Mouse (Mus musculus) kidney, embryonic 16.5 days (tissue): ENCODE data around the gene Kmt5c. TPM values are rescaled to one million over a fixed set of nuclear protein-coding genes. Genes with fewer than 3 reads are reported as not detected.

Experiments
- ATAC-seq: fragments of 200-750 bp; cut with Nextera tagmentation; 2 replicates; pipeline ENCODE4 v1.8.0; 2017; ENCODE audit warnings: moderate TSS enrichment; ENCODE audit not compliant: low FRiP score, low TSS enrichment
- H3K27ac ChIP-seq: fragments of 300-500 bp; sonication (generic); 2 replicates; pipeline ENCODE4 v1.5.1; 2014; ENCODE audit warnings: low read length
- H3K27me3 ChIP-seq: fragments of 300-500 bp; sonication (generic); 2 replicates; pipeline ENCODE4 v1.6.1; 2014; ENCODE audit warnings: low read length, control low read depth, mixed read lengths; ENCODE audit not compliant: insufficient read depth
- H3K36me3 ChIP-seq: fragments of 300-500 bp; sonication (generic); 2 replicates; pipeline ENCODE4 v1.6.1; 2014; ENCODE audit warnings: low read length, control low read depth, mixed read lengths; ENCODE audit not compliant: insufficient read depth
- H3K4me1 ChIP-seq: fragments of 300-500 bp; sonication (generic); 2 replicates; pipeline ENCODE4 v1.6.1; 2014; ENCODE audit warnings: low read length, control low read depth, mixed read lengths; ENCODE audit not compliant: insufficient read depth
- H3K4me2 ChIP-seq: fragments of 300-500 bp; sonication (generic); replicated peaks from 2 replicates; pipeline ENCODE4 v1.6.1; 2014; ENCODE audit warnings: low read depth, low read length
- H3K4me3 ChIP-seq: fragments of 300-500 bp; sonication (generic); 2 replicates; pipeline ENCODE4 v1.5.1; 2014; ENCODE audit warnings: mild to moderate bottlenecking, low read length
- H3K9ac ChIP-seq: fragments of 300-500 bp; sonication (generic); replicated peaks from 2 replicates; pipeline ENCODE4 v1.6.1; 2014; ENCODE audit warnings: low read length
- H3K9me3 ChIP-seq: fragments of 300-500 bp; sonication (generic); 2 replicates; pipeline ENCODE4 v1.6.1; 2016; ENCODE audit warnings: low read length, control low read depth
- WGBS: fragments of 180-500 bp; shearing (Covaris S2); extraction: QIAGEN DNeasy Blood & Tissue Kit; methylation state at CpG from one replicate; pipeline ENCODE4 v1.1.7; 2014; 5-methylcytosine and 5-hydroxymethylcytosine counted together
- polyA plus RNA-seq: library from polyadenylated mRNA; unstranded; fragments of >200 nt; fragmentation: Nextera tagmentation; extraction: Ambion mirVana; gene quantifications from 2 replicates; pipeline ENCODE4 v1.2.1, GENCODE M21; 2015

Kmt5c gene
- polyA plus RNA-seq: 99.3 and 104 TPM in 2 replicates

DNA sequence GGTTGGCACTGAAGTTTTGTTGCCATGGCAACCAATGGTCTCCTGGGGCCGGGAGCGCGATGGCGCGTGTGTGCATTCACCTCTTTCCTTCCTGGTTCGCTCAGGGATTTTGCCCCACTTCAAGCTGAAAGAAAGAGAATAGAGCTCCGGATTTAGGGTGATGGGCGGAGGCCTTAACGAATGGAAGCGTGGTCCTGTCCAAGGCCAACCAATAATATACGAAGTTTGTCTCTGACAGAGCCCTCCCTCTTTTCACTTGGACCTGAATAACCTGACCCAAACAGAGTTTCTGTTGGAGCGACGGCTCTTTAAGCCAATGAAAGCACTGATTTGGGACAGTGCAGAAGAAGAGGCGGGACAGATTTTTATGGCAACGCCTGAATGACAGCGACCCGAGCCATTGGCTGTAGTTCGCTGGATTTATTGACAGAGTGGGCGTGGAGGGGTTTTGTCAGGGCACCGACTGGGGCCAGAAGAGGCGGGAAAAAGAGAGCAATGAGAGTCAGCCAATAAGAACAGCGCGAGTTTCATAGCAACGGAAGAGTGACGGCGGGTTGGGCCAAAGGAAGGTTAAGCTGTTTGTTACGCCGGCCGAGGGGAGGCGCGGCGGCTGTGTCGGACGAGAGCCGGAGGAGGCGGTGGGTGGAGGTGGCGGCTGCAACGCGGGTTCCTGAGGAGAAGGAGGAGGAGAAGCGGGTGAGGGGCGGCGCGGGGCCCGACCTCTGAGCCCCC lies at the start of gene Kmt5c:
Gene Kmt5c (plus strand): TSS at position 572 of the 732 bp plus-strand sequence.
- ATAC-seq: peak; percentile 98
- Histone ChIP-seq H3K36me3 (peaks cover 5% of the 10 kb centered on the region), H3K4me2 (peak within 1 kb of the TSS; percentile 89), H3K27me3 (no peaks in the 10 kb centered on the region), H3K27ac (peak within 1 kb of the TSS; percentile 95), H3K9me3 (no peaks in the 10 kb centered on the region), H3K9ac (peak within 1 kb of the TSS; percentile 93), H3K4me3 (peak within 1 kb of the TSS; percentile 87), H3K4me1 (peaks cover 28% of the 10 kb centered on the region)
- WGBS: under 1% methylated on average over 33 of the region's 44 CpGs

DNA sequence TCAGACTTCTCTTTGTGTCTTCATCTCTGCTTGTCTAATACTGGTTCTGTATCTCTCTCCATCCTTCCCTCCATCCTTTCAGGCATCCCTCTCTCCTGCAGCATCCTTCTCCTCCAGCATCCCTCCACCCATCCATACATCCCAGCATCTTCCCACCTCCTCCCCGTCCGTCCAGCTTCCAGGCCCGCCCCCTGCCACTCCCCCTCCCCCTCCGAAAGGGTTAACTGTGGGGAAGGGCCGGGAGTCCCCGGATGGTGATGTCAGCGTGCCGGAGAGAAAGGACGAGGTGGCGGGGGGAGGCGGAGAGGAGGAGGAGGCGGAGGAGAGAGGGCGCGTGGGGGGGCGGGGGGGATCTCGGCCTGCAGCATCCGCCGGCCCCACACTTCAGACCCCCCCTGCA lies 49.5 kb upstream of the Kmt5c start, which contains the start of gene Brsk1:
Gene Brsk1 (plus strand): TSS at position 218 of the 400 bp plus-strand sequence.
- peak within 1 kb of the TSS; percentile 77 for H3K4me3 ChIP-seq
- no peaks in the 10 kb centered on the region for H3K27me3 ChIP-seq
- peak within 1 kb of the TSS; percentile 98 for H3K4me2 ChIP-seq
- WGBS: 0% methylated on average over 2 of the region's 18 CpGs
- peak within 1 kb of the TSS; percentile 85 for H3K27ac ChIP-seq
- H3K9ac ChIP-seq: peak within 1 kb of the TSS; percentile 100
- ATAC-seq: peak; percentile 77
- no peaks in the 10 kb centered on the region for H3K9me3 ChIP-seq
- H3K4me1 ChIP-seq: peaks cover 9% of the 10 kb centered on the region
- H3K36me3 ChIP-seq: peaks cover 13% of the 10 kb centered on the region

DNA sequence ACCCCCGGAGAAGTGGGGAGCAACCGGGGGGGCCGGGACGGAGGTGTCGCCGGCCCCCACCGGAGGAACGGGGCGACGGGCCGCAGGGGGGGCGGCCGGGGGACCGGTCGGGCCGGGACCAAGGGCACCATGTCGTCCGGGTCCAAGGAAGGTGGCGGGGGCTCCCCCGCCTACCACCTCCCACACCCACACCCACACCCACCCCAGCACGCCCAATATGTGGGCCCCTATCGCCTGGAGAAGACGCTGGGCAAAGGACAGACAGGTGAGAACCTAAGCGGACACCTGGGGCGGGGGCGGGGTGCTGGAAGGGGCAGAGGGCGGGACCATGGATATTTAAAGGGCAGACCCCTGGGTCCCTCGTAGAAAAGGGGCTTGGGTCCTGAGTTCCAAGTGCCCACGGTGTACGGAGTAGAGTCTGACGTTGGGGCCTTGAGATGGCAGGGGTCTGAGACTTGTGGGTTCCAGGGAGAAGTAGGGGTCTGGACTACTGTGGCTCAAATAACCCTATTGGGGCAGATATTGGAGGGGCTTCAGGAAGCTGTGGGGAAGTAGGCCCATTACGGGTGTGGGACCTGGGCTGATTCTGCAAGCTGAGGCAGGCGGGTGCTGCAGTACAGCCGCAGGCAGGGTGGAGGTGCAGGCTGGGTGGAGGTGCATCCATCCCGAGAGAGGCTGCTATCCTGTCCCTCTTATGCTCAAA lies 48.8 kb upstream of the Kmt5c start:
- ATAC-seq: peak; percentile 67
- Histone ChIP-seq H3K9me3 (no peaks in the 10 kb centered on the region), H3K4me2 (peak overlapping the region; percentile 98), H3K27ac (peak overlapping the region; percentile 85), H3K27me3 (no peaks in the 10 kb centered on the region), H3K36me3 (peaks cover 16% of the 10 kb centered on the region), H3K4me3 (peak overlapping the region; percentile 77), H3K9ac (peak overlapping the region; percentile 100), H3K4me1 (peaks cover 9% of the 10 kb centered on the region)
- WGBS: 6% methylated on average over 31 of the region's 35 CpGs

DNA sequence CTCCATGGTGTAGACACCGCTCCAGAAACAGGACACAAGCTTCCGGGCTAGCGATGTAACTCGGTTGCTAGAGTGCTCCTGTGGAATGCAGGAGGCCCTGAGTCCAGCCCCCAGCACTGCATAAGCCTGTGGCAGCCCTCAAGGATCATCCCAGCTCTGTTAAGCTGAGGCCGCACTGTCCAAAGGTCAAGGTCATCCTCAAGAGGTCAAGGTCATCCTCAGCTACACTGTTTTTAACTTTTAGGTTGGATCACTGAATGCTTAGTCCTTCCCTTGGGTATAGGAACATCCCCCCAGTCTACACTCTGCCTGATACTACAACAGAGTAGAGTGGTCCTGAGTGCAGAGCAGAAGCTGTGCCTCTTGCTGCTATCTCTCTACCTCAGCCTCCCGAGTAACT lies 46.9 kb upstream of the Kmt5c start:
- Histone ChIP-seq H3K4me1 (peaks cover 9% of the 10 kb centered on the region), H3K9ac (no peak overlapping the region), H3K9me3 (no peaks in the 10 kb centered on the region), H3K27me3 (no peaks in the 10 kb centered on the region), H3K36me3 (peaks cover 20% of the 10 kb centered on the region), H3K4me2 (no peak overlapping the region), H3K27ac (no peak overlapping the region), H3K4me3 (no peak overlapping the region)
- no peak for ATAC-seq
- WGBS: 89% methylated on average over 6 of the region's 6 CpGs

GRCm38 (mm10) chr7:4702334-4702733 lies 37.6 kb upstream of the Kmt5c start:
- H3K4me3 ChIP-seq: no peak overlapping the region
- H3K36me3 ChIP-seq: peaks cover 21% of the 10 kb centered on the region
- 34% methylated on average over 8 of the region's 8 CpGs for WGBS
- no peak for ATAC-seq
- no peak overlapping the region for H3K9ac ChIP-seq
- no peak overlapping the region for H3K27ac ChIP-seq
- H3K4me1 ChIP-seq: no peaks in the 10 kb centered on the region
- no peak overlapping the region for H3K4me2 ChIP-seq
- no peaks in the 10 kb centered on the region for H3K27me3 ChIP-seq
- H3K9me3 ChIP-seq: no peaks in the 10 kb centered on the region

DNA sequence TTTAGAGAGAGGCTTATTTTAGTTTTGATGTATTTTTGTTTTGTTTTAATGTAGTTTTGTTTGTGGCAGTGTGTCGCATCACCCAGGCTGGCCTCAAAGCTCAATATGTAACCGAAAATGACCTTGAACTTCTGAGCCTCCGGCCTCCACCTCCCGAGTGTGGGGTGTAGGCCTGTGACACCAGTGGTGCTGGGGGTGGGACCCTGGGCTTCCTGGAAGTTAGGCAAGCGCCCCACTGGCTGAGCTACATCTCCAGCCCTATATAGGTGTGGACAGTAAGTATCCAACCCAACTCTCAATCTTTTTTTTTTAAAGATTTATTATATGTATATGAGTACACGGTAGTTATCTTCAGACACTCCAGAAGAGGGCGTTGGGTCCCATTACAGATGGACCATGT lies 36.7 kb upstream of the Kmt5c start:
- no peaks in the 10 kb centered on the region for H3K9me3 ChIP-seq
- H3K27me3 ChIP-seq: no peaks in the 10 kb centered on the region
- peaks cover 26% of the 10 kb centered on the region for H3K36me3 ChIP-seq
- no peak for ATAC-seq
- WGBS: 90% methylated on average over 7 of the region's 7 CpGs
- H3K4me2 ChIP-seq: no peak overlapping the region
- H3K27ac ChIP-seq: no peak overlapping the region
- H3K9ac ChIP-seq: no peak overlapping the region
- no peaks in the 10 kb centered on the region for H3K4me1 ChIP-seq
- H3K4me3 ChIP-seq: no peak overlapping the region

DNA sequence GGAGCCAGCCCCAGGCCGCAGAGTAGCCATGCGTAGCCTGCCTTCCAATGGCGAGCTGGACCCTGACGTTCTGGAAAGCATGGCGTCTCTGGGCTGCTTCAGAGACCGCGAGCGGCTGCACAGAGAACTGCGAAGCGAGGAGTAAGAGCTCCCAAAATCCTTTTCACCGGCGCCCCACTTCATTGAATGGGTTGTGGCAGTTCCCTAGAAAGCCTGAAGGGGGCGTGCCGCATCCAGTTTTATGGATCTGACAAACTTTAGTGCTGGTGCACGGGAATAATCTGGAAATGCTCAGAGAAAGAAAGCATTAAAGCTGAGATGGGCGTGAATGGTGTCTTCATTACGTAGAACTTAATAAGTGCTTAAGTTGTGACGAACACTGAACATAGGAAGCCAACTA lies 34.8 kb upstream of the Kmt5c start:
- Histone ChIP-seq H3K4me3 (no peak overlapping the region), H3K4me2 (no peak overlapping the region), H3K27me3 (no peaks in the 10 kb centered on the region), H3K9me3 (no peaks in the 10 kb centered on the region), H3K4me1 (no peaks in the 10 kb centered on the region), H3K9ac (no peak overlapping the region), H3K27ac (no peak overlapping the region), H3K36me3 (peaks cover 27% of the 10 kb centered on the region)
- no peak for ATAC-seq
- 46% methylated on average over 18 of the region's 18 CpGs for WGBS

- ATAC-seq: no peak
- Histone ChIP-seq H3K4me2 (no peak overlapping the region), H3K4me3 (no peak overlapping the region), H3K4me1 (no peaks in the 10 kb centered on the region), H3K27ac (no peak overlapping the region), H3K27me3 (no peaks in the 10 kb centered on the region), H3K36me3 (peaks cover 41% of the 10 kb centered on the region), H3K9me3 (no peaks in the 10 kb centered on the region), H3K9ac (no peak overlapping the region)
- 90% methylated on average over 3 of the region's 3 CpGs for WGBS
These were observed 27.3 kb upstream of the Kmt5c start for GRCm38 (mm10) chr7:4712594-4712993.

DNA sequence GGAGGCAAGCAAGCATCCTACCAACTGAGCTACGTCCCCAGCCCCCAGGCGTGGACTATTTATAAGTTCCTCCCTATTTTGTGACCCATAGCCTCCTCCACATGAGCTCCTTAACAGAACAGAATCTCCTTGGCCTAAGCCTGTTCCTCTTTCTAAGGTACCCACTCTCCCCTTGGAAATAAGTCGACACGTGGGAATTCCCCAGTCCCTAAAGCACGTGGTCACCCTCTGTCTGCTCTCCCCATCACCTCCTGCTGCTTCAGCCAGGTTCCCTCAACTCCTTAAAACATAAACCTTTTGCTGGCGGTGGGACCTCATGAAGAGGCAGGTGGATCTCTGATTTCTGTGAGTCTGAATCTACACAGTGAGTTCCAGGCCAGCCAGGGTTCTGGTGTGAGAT lies 23.0 kb upstream of the Kmt5c start:
- no peak overlapping the region for H3K9ac ChIP-seq
- H3K9me3 ChIP-seq: no peaks in the 10 kb centered on the region
- H3K4me1 ChIP-seq: no peaks in the 10 kb centered on the region
- no peak overlapping the region for H3K27ac ChIP-seq
- H3K36me3 ChIP-seq: peaks cover 15% of the 10 kb centered on the region; the same call in 1 of the 2 replicates
- H3K27me3 ChIP-seq: no peaks in the 10 kb centered on the region
- WGBS: 52% methylated on average over 6 of the region's 6 CpGs
- ATAC-seq: no peak
- no peak overlapping the region for H3K4me3 ChIP-seq
- H3K4me2 ChIP-seq: no peak overlapping the region

- WGBS: 95% methylated on average over 3 of the region's 3 CpGs
- Histone ChIP-seq H3K9me3 (no peaks in the 10 kb centered on the region), H3K9ac (no peak overlapping the region), H3K4me2 (no peak overlapping the region), H3K4me3 (no peak overlapping the region), H3K27me3 (no peaks in the 10 kb centered on the region), H3K27ac (no peak overlapping the region), H3K36me3 (0 out of 2 replicates have a peak, but pooled peaks cover 8% of the 10 kb centered on the region), H3K4me1 (no peaks in the 10 kb centered on the region)
- no peak for ATAC-seq
These were observed 20.6 kb upstream of the Kmt5c start for GRCm38 (mm10) chr7:4719276-4719675.
